Mouse (Mus musculus) right cerebral cortex, postnatal 10 days (tissue): ENCODE measurements around the gene Acvr2a.
"Not testable (repeated sequence)": the region's sequence is repeated elsewhere in the genome, so short reads cannot be mapped to it uniquely, and the experiment has no call there.

Source experiments
- DNase-seq, 2 experiments: peaks; one replicate each; pipeline ENCODE4 v3.0.0; 2021; ENCODE audit warnings: low spot score in 2 of 2

The Acvr2a gene

GRCm38 (mm10) chr2:48813371-48814222 lies at the start of gene Acvr2a:
Gene Acvr2a (plus strand): TSS chr2:48814109.
- peak; percentile 94 for DNase-seq

- DNase-seq: no peak
Observed at GRCm38 (mm10) chr2:48766513-48766912, 47.4 kb upstream of the Acvr2a start.

DNA sequence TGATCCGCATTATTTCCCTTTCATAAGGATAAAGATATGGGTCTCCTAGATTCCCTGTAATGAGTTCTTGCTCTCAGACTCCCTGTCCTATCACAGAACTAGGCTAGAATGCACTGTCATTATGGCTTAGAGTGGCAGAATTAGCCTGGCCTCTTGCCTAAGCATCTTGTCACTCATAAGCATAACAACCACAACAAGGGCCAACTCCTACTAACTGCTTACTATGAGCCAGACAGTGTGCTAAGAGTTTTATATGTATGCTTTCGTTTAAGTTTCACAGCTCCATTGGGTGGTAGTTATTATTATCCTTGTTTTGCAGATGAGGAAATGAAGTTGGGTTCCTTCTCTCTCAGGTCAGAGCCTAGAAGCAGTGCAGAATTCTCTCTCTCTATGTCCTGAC lies 46.1 kb upstream of the Acvr2a start:
- peak; percentile 30 to 57 for DNase-seq

DNA sequence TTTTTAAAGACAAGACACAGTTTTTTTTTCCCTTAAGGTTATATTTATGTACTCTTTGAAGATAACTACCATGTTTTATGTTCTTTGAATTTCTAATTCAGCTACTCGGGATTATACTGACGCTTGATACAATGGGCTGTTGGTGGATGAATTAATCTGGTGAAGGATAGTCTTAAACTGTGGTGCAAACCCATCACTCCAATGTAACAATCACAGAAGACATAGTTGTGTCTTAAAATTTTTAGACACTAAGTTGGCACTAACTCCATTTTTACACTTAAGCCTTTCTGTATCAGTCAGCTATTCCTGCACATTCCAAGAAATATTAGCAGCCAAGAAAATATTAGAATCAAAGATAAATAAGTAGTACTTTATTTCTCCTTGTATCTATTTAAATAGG lies 45.7 kb upstream of the Acvr2a start:
- no peak for DNase-seq

GRCm38 (mm10) chr2:48770100-48770499 lies 43.8 kb upstream of the Acvr2a start:
- DNase-seq: no peak

GRCm38 (mm10) chr2:48770634-48771033 lies 43.3 kb upstream of the Acvr2a start:
- DNase-seq: peak in 1 of 2 experiments; percentile 24

DNA sequence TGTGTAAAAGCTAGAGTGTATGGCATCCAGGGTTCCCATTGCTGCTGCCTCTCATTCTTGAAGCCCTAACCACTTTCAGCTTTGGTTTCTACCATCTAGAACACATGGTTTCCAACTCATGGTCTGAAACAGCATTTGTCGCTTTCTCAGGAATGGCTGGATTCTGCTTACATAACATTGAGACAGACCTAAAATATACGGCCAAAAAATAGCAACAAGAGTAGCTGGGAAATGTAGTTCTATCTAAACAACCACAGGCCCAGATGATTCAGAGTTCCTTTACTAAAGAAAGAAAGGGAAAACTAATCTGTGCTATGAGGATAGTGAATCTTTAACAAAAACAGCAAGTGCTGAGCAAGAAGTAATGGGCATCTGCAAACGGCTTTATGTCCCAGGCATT lies 38.6 kb upstream of the Acvr2a start:
- no peak for DNase-seq

GRCm38 (mm10) chr2:48788901-48789300 lies 25.0 kb upstream of the Acvr2a start:
- no peak for DNase-seq

GRCm38 (mm10) chr2:48814223-48815038 lies 522 bp downstream of the Acvr2a start:
- DNase-seq: peak; percentile 55 to 63

GRCm38 (mm10) chr2:48815039-48815590 lies 1.2 kb downstream of the Acvr2a start:
- no peak for DNase-seq

DNA sequence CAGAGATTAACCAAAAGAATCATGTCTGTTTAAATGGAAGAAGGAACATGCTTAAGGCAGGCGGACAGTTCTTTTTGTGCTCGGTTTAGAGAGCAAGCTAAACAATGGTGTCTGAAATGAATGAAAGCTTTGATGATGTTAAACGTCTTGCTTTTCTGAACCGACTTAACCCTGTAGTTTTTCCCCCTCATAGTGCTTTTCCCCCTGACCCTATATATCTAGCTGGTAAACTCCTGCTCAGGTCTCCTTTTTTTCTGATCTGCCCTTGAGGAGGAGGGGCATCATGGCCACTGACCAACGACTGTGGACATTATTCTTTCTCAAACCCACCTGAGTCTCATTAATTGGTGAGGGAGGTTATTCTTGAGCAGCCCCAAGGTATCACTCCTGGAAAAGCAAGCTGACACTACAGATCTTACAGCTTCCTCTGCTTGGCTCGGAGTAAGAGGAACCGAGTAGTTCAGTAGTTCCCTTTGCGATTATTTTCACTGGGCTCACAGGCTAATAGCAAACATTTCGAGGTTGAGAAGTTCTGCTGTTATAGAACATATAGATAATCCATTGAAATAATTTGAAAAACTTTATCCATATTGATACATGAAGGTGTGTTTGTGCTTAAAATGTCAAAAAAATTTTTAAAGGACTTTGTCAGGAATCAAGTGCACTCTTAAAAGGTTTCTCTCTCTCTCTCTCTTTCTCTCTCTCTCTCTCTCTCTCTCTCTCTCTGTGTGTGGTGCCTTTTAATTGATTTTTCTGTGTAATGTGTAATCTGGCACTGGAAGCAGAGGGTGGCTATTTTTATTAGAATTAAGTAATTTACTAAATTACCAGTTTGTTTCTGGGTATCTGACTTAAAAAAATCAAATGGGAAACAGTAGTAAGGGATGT lies 2.5 kb downstream of the Acvr2a start:
- DNase-seq: peak in 1 of 2 experiments; percentile 26

- no peak for DNase-seq
Observed at GRCm38 (mm10) chr2:48825878-48826277, 12.0 kb downstream of the Acvr2a start.

DNA sequence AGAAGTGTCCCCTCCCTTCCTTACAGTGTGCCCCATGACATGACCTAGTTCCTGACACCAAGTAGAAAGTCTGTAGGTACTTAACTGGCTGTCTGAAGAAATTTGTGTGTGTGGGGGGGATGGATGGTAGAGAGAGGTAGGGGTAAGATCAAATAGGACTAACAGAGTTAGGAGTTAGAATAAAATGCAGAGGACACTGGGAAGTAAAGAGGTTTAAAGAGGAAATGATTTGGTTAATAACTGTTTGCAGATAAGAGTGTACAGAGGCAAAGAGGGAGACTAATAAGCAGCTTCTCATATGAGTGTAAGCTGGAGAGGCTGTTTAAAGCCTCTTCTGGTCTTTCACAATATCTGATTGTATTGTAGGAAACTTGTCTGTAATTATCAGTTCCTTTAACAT lies 12.5 kb downstream of the Acvr2a start:
- DNase-seq: no peak

DNA sequence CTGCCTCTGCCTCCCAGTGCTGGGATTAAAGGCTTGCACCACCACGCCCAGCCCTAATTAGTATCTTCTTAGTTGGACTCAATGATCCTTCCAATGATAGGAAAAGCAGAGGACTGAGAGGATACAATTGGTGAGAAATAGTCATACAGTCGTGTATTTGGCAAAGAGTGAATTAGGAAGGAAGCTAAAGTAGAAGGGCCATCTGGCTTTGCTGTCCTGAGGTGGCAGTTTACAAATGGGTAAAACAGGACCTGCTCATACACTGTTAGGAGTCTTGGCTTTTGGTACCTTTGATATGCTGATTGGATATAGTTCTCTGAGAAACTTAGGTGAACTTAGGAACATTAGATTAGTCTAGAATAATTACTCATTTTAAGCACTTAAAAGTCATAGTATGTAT lies 16.6 kb downstream of the Acvr2a start:
- no peak for DNase-seq

DNA sequence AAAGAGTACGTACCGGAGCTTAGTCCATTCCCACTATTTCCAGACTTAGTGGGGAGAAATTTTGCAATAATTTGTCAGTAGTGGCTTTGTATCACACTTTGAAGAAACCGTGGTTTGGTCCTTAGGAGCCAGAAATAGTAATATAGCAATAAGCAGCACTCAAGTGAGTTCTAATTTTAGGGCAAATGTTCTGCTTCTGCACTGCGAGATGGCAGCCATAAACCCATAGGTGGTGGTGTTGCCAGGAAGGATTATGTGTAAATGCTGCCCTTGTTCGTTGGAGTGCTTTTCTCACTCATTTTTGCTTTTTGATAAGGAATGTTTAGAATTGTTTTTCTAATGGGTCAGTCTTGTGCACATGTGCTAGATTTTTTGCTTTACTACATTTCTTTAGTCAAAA lies 18.4 kb downstream of the Acvr2a start:
- no peak for DNase-seq

GRCm38 (mm10) chr2:48833884-48834450 lies 20.1 kb downstream of the Acvr2a start:
- DNase-seq: no peak

DNA sequence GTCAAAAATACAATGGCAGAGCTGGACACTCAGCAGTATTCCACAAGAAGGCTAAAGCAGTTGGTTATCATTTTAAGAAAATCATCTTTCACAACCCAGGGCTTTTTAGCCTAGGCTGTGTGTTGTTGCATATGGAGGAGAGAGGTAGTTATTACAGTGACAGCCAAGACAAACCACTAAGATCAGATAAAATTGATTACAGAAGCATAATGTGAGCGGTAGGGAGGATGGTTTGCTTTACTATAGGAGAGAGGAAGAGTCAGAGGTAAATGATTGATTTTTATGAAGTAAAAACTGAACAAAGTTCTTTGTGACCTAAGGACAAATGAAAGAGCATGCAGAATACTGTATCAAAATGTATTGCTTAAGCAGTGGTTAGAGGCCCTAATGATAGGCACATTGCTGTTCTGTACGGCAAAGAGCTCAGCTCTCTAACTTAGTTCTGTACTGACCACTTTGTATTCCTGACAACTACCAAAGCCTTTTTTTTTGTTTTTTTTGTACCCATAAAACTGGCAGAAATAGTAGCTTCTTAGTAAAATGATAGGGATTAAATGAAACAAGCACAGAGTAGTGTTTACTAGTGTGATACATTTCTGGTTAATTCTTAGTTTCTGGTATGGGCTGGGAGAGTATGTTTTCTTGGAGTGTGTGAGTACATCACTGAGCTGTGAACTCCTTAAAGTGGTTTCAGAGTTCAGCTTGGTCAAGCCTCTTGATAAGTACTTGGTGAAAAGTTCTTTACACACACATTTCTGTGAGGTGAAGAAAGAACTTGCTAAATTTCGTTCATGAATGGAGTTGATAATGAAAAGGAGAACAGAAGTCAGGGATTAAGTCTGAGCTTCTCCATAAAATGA lies 27.9 kb downstream of the Acvr2a start:
- no peak for DNase-seq

DNA sequence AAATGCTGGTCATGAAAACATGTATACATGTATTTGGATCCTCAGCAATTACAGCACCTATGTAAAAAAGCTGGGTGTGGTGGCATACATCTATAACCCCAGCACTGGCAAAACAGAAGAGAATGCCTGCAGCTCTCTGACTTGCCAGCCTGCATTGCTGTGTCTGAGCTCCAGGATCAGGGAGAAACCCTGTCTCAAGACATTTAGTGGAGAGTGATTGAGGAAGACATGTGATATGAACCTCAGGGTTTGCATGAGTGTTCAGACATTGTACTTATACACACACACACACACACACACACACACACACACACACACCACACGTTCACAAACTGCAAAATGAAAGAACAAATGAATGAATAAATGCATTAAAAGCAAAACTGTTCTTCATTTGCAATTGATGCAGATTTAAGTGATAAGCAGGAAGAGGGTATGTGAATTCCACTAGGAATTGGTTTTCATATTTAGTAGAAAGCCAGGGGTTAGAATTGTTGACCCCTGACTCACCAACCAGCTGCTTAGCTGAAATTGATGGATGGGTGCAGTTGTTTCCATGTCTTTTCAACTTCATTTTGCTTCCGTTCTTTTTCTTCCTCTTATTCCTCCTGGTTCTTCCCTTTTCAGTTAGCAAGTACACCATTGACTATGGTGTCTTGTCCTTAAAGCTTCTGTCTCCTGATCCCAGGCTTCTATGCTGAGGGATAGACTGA lies 32.9 kb downstream of the Acvr2a start:
- DNase-seq: no peak

GRCm38 (mm10) chr2:48865596-48865995 lies 51.7 kb downstream of the Acvr2a start:
- not testable (repeated sequence) for DNase-seq
